Mouse (Mus musculus) stomach, embryonic 15.5 days (tissue): ENCODE measurements at regions not wholly inside any gene's neighbourhood (a gene's known extent, or its start where the extent isn't known, plus 50 kb on each side); places are given as distances from the start of the nearest gene placed in this dataset.

ENCODE experiments used
- ATAC-seq: fragments of 200-750 bp; cut with Nextera tagmentation; 2 replicates; pipeline ENCODE4 v1.8.0; 2017; ENCODE audit warnings: low read depth, moderate number of reproducible peaks, moderate TSS enrichment; ENCODE audit not compliant: insufficient read depth, low FRiP score
- H3K27ac ChIP-seq: fragments of 300-500 bp; sonication (generic); 2 replicates; pipeline ENCODE4 v1.5.1; 2015; ENCODE audit warnings: mild to moderate bottlenecking, inconsistent platforms
- H3K27me3 ChIP-seq: fragments of 300-500 bp; sonication (generic); replicated peaks from 2 replicates; pipeline ENCODE4 v1.6.1; 2015; ENCODE audit warnings: inconsistent platforms
- H3K36me3 ChIP-seq: fragments of 300-500 bp; sonication (generic); 2 replicates; pipeline ENCODE4 v1.6.1; 2015; ENCODE audit warnings: inconsistent platforms
- H3K4me1 ChIP-seq: fragments of 300-500 bp; sonication (generic); 2 replicates; pipeline ENCODE4 v1.6.1; 2015; ENCODE audit warnings: inconsistent platforms
- H3K4me2 ChIP-seq: fragments of 300-500 bp; sonication (generic); 2 replicates; pipeline ENCODE4 v1.6.1; 2015; ENCODE audit warnings: mild to moderate bottlenecking, inconsistent platforms
- H3K4me3 ChIP-seq: fragments of 300-500 bp; sonication (generic); replicated peaks from 2 replicates; pipeline ENCODE4 v1.5.1; 2015; ENCODE audit warnings: inconsistent platforms
- H3K9ac ChIP-seq: fragments of 300-500 bp; sonication (generic); 2 replicates; pipeline ENCODE4 v1.6.1; 2015; ENCODE audit warnings: inconsistent platforms
- H3K9me3 ChIP-seq: fragments of 300-500 bp; sonication (generic); 2 replicates; pipeline ENCODE4 v1.6.1; 2016; ENCODE audit warnings: inconsistent platforms
- WGBS: fragments of 180-500 bp; shearing (Covaris S2); methylation state at CpG from one replicate; pipeline ENCODE4 v1.1.7; 2015; 5-methylcytosine and 5-hydroxymethylcytosine counted together

GRCm38 (mm10) chr10:125035631-125036030, 353.6 kb downstream of the Slc16a7 start:
- Histone ChIP-seq H3K9me3 (no peaks in the 10 kb centered on the region), H3K4me3 (no peak overlapping the region), H3K9ac (no peak overlapping the region), H3K36me3 (no peaks in the 10 kb centered on the region), H3K27me3 (no peaks in the 10 kb centered on the region), H3K4me2 (no peak overlapping the region), H3K4me1 (no peaks in the 10 kb centered on the region), H3K27ac (no peak overlapping the region)
- 82% methylated on average over 7 of the region's 7 CpGs for WGBS
- no peak for ATAC-seq

DNA sequence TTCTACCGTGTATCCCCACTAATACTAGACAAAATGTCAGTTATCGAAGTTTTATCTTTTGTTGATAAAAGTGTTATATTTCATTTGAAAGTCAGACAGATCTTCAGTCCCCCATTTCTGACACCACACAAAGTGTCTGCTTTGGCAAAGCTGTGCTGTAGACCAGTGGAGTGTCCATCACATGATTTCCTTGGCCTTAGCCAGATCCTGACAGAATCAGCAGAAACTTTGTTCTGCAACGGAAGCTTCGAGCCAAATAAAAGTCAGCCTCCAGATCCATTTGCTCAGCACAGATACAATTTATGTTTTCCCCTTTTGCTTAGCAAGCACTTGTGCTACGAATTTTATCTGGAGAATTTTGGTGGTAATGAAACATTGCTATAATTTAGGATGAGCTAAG, 360.9 kb downstream of the Slc16a7 start:
- no peak for ATAC-seq
- Histone ChIP-seq H3K27ac (no peak overlapping the region), H3K9me3 (no peaks in the 10 kb centered on the region), H3K27me3 (no peaks in the 10 kb centered on the region), H3K4me3 (no peak overlapping the region), H3K4me2 (no peak overlapping the region), H3K4me1 (no peaks in the 10 kb centered on the region), H3K36me3 (no peaks in the 10 kb centered on the region), H3K9ac (no peak overlapping the region)
- WGBS = 58% methylated on average over 5 of the region's 5 CpGs

- ATAC-seq = no peak
- Histone ChIP-seq H3K27ac (no peak overlapping the region), H3K9me3 (no peaks in the 10 kb centered on the region), H3K36me3 (no peaks in the 10 kb centered on the region), H3K4me1 (no peaks in the 10 kb centered on the region), H3K4me2 (no peak overlapping the region), H3K9ac (no peak overlapping the region), H3K27me3 (no peaks in the 10 kb centered on the region), H3K4me3 (no peak overlapping the region)
- 67% methylated on average over 2 of the region's 2 CpGs for WGBS
Measured at GRCm38 (mm10) chr10:125026851-125027250, 362.4 kb downstream of the Slc16a7 start.
